Mouse (Mus musculus) embryonic facial prominence, embryonic 15.5 days (tissue): ENCODE measurements around the gene Ung. TPM values are rescaled to one million over a fixed set of nuclear protein-coding genes. Genes with fewer than 3 reads are reported as not detected.
A peak's percentile ranks its signal among the peaks of the same experiment; 100 is the strongest.

Experiments used
- ATAC-seq: fragments of 200-750 bp; cut with Nextera tagmentation; 2 replicates; pipeline ENCODE4 v1.8.0; 2017; ENCODE audit warnings: low read depth, moderate TSS enrichment; ENCODE audit not compliant: insufficient number of reproducible peaks, low FRiP score, low TSS enrichment
- H3K27ac ChIP-seq: fragments of 300-500 bp; sonication (generic); replicated peaks from 2 replicates; pipeline ENCODE4 v1.5.1; 2015; ENCODE audit warnings: mild to moderate bottlenecking, inconsistent platforms
- H3K27me3 ChIP-seq: fragments of 300-500 bp; sonication (generic); 2 replicates; pipeline ENCODE4 v1.6.1; 2015; ENCODE audit warnings: inconsistent platforms
- H3K36me3 ChIP-seq: fragments of 300-500 bp; sonication (generic); 2 replicates; pipeline ENCODE4 v1.6.1; 2015; ENCODE audit warnings: mild to moderate bottlenecking, inconsistent platforms
- H3K4me1 ChIP-seq: fragments of 300-500 bp; sonication (generic); 2 replicates; pipeline ENCODE4 v1.6.1; 2015; ENCODE audit warnings: inconsistent platforms
- H3K4me2 ChIP-seq: fragments of 300-500 bp; sonication (generic); replicated peaks from 2 replicates; pipeline ENCODE4 v1.6.1; 2015; ENCODE audit warnings: mild to moderate bottlenecking, inconsistent platforms
- H3K4me3 ChIP-seq: fragments of 300-500 bp; sonication (generic); replicated peaks from 2 replicates; pipeline ENCODE4 v1.5.1; 2015; ENCODE audit warnings: mild to moderate bottlenecking, inconsistent platforms
- H3K9ac ChIP-seq: fragments of 300-500 bp; sonication (generic); 2 replicates; pipeline ENCODE4 v1.6.1; 2015; ENCODE audit warnings: inconsistent platforms
- H3K9me3 ChIP-seq: fragments of 300-500 bp; sonication (generic); replicated peaks from 2 replicates; pipeline ENCODE4 v1.6.1; 2016; ENCODE audit warnings: inconsistent platforms
- WGBS: fragments of 180-500 bp; shearing (Covaris S2); methylation state at CpG from one replicate; pipeline ENCODE4 v1.1.7; 2015; 5-methylcytosine and 5-hydroxymethylcytosine counted together
- polyA plus RNA-seq: library from polyadenylated mRNA; unstranded; fragments of >200 nt; fragmentation: Nextera tagmentation; extraction: Ambion mirVana; gene quantifications from 2 replicates; pipeline ENCODE4 v1.2.1, GENCODE M21; 2015

Gene Ung
- polyA plus RNA-seq, 1 experiment from 2014 or later = 37.1 TPM

DNA sequence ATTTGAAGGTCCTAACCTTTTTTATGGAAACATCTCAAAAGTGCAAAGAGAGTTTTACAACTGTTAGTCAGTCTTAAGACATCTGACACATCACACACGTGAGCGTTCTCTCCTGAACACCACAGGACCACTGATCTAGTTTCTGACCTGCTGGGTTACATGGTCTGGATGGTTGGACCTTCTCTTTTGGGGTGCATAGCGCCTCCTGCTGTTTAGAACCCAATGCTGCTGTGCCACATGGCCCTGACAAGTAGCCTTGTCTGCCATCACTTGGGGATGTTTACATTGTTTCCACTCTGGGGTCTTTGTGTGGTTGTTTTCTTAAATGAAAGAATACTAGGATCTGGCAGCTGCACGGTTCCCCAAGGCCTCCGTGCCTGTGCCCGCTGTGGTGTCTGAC lies 16.9 kb upstream of the Ung start:
- no peak for ATAC-seq
- Histone ChIP-seq H3K27me3 (no peaks in the 10 kb centered on the region), H3K36me3 (peaks cover 95% of the 10 kb centered on the region), H3K9me3 (no peaks in the 10 kb centered on the region), H3K9ac (no peak overlapping the region), H3K4me3 (no peak overlapping the region), H3K27ac (no peak overlapping the region), H3K4me2 (no peak overlapping the region), H3K4me1 (no peaks in the 10 kb centered on the region)
- WGBS = 80% methylated on average over 6 of the region's 6 CpGs

DNA sequence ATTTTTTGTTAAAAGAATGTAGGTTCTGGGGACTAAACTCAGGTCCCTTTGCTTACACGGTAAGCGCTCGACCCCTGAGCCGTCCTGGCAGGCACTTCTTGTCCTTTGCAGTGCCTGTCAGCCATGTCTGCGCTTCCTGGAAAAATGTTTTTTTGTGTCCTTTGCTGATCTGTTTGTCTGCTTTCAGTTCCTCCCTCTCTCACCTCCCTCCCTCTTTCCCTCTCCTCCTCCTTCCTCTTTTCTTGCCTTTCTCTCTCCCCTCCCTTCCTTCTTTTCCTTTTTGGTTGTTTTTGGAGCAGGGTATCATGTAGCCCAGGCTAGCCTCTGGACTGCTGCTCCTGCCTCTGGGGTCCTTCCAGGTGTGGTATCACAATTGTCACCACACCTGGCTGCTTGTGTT lies 15.2 kb upstream of the Ung start:
- no peaks in the 10 kb centered on the region for H3K9me3 ChIP-seq
- no peak overlapping the region for H3K27ac ChIP-seq
- H3K4me1 ChIP-seq = no peaks in the 10 kb centered on the region
- 82% methylated on average over 5 of the region's 5 CpGs for WGBS
- H3K9ac ChIP-seq = no peak overlapping the region
- H3K36me3 ChIP-seq = peaks cover 93% of the 10 kb centered on the region
- no peaks in the 10 kb centered on the region for H3K27me3 ChIP-seq
- no peak for ATAC-seq
- no peak overlapping the region for H3K4me2 ChIP-seq
- H3K4me3 ChIP-seq = no peak overlapping the region

DNA sequence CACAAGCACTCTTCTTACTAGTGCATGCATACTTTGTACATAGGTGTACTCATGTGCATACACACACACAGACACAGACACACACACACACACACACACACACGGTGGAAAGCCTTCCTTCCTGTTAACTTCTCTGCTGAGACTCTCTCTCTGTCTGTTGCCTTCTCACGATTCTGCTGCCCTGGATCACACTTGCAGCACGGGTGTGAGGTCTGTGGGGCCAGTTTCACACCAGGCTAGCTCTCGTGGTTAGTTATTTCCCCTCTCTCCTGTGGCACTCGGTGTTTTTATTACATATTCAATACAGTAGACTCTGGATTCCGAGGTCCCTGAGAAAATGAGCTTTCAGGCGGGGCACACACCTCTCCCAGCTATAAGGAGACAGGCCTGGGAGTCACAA lies 13.6 kb upstream of the Ung start:
- peaks cover 93% of the 10 kb centered on the region for H3K36me3 ChIP-seq
- 88% methylated on average over 7 of the region's 7 CpGs for WGBS
- no peak overlapping the region for H3K4me3 ChIP-seq
- no peak for ATAC-seq
- H3K9ac ChIP-seq = no peak overlapping the region
- no peak overlapping the region for H3K4me2 ChIP-seq
- H3K27me3 ChIP-seq = no peaks in the 10 kb centered on the region
- no peak overlapping the region for H3K27ac ChIP-seq
- H3K4me1 ChIP-seq = no peaks in the 10 kb centered on the region
- no peaks in the 10 kb centered on the region for H3K9me3 ChIP-seq

DNA sequence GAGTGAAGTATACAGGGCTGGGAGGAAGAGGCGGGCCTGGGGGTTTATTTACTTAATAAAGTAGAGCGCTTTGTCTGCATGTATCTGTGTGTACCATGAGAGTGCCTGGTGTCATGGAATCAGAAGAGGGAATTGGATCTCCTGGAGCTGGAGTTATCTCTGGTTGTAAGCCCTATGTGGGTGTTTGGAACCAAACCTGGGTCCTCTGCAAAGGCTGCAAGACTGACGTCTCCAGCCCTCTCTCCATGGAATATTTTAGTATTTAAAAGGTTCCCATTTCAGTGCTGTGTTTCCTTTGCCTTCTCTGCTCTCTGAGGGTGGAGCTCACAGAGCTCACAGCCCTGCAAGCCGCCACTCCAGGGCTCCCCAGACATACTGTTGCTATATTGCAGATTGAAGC lies 10.4 kb upstream of the Ung start:
- WGBS = 79% methylated on average over 4 of the region's 4 CpGs
- Histone ChIP-seq H3K27me3 (no peaks in the 10 kb centered on the region), H3K4me1 (no peaks in the 10 kb centered on the region), H3K9me3 (no peaks in the 10 kb centered on the region), H3K4me2 (no peak overlapping the region), H3K4me3 (no peak overlapping the region), H3K36me3 (peaks cover 93% of the 10 kb centered on the region), H3K9ac (no peak overlapping the region), H3K27ac (no peak overlapping the region)
- ATAC-seq = no peak

DNA sequence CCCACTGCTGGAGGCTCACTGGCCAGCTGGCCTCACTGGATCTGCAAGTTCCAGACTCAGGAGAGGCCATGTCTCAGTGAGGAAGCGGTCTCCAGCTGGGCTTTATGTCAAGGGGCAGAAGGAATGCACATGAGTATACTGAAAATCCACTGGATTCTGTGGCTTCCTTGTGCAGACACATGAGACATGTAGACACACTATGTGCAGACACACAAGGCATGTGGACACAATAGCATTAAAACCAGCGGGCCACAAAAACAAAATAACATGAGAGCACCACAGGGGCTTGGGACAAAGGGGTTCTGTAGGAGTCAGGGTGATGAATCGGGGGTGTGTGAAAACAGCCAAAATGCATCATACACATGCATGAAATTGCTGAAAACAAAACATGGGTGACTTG lies 4.2 kb upstream of the Ung start:
- H3K9ac ChIP-seq = no peak overlapping the region
- no peak overlapping the region for H3K4me3 ChIP-seq
- WGBS = 87% methylated on average over 3 of the region's 3 CpGs
- peaks cover 36% of the 10 kb centered on the region for H3K36me3 ChIP-seq
- no peaks in the 10 kb centered on the region for H3K9me3 ChIP-seq
- ATAC-seq = no peak
- no peak overlapping the region for H3K27ac ChIP-seq
- H3K4me2 ChIP-seq = no peak overlapping the region
- no peaks in the 10 kb centered on the region for H3K27me3 ChIP-seq
- H3K4me1 ChIP-seq = peaks cover 14% of the 10 kb centered on the region

DNA sequence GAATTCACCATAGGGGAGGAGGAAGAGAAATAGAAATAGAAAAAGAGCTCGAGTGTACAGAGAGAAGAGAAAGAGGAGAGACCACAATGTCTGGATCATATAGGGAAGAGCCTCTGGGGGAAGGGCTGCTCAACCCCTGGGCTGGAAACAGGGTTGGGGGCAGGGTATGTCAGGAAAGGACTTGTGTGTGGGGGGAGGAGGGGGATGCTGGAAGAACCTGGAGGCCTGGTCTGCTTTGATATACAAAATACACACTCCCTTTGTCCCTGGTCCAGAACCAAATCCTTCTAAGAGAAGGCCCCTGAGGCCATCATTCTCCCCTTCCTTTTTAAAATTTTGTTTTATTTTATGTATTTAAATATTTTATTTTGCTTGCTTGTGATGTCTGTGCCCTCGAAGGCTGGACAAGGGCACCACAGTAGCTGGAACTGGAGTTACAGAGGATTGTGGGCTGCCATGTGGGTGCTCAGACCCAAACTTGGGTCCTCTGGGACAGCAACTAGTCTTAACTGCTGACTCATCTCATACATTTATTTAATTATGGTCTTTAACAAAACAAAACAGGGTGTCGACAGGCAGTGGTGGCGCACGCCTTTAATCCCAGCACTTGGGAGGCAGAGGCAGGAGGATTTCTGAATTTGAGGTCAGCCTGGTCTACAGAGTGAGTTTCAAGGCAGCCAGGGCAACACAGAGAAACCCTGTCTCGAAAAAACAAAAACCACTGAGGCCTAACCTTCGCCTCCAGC lies 3.5 kb upstream of the Ung start:
- H3K4me2 ChIP-seq = peak overlapping the region; percentile 93
- WGBS = 83% methylated on average over 7 of the region's 7 CpGs
- peak overlapping the region; percentile 71 for H3K4me3 ChIP-seq
- no peaks in the 10 kb centered on the region for H3K9me3 ChIP-seq
- ATAC-seq = no peak
- H3K4me1 ChIP-seq = peaks cover 18% of the 10 kb centered on the region
- no peak overlapping the region; the same call in 1 of the 2 replicates for H3K27ac ChIP-seq
- no peaks in the 10 kb centered on the region for H3K27me3 ChIP-seq
- H3K36me3 ChIP-seq = peaks cover 29% of the 10 kb centered on the region
- no peak overlapping the region for H3K9ac ChIP-seq

DNA sequence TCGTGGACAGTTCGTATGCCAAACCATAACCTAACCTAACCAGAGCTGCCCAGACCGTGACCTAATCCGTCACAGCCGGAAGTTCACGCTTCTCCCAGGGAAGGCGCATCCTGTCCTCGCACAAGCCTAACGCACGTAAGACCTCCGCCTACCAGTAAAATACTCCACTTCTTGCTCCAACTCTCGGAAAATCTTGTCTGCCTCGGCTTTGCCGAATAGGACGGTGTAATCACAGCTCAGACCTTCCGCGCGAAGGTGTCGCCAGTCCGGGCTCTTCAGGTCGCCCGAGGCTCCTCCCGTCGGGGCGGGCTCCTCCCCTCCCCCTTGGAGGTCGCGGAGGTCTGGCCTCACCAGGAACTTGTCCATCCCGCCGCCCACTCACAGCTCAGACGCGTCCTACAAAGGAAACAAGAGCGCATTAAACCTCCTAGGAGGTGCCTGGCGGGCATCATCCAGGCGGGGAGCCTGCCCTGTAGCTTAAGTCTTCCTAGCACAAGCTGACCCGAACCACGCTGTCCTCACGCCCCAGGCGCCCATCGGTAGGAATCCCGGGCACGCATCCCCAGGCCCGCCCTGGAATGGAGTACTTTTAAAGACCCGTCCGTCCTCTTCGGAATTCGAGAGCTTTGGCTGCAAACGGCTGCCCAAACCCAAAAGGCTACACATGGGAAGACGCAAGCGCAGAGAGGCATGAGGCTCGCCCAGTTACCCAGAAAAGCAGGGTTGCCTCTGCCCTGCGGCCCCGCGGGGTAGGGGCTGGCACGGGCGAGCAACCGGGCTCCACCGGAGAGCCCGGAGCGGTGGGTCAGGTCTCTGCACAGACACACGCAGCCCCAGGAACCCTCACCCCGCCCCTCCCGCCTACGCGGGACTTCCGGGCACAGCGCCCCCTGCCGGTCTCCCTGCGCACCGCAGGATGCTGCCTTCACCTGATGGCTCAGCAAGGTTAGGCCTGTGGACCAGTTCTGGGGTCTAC lies 2.5 kb upstream of the Ung start, which contains the start of gene Alkbh2:
Gene Alkbh2 (minus strand): TSS at position 845 of the 976 bp plus-strand sequence.
- Histone ChIP-seq H3K27ac (peak within 1 kb of the TSS; percentile 93), H3K4me1 (peaks cover 27% of the 10 kb centered on the region), H3K9me3 (no peaks in the 10 kb centered on the region), H3K27me3 (no peaks in the 10 kb centered on the region), H3K9ac (peak within 1 kb of the TSS; percentile 68), H3K4me3 (peak within 1 kb of the TSS; percentile 71), H3K36me3 (peaks cover 19% of the 10 kb centered on the region), H3K4me2 (peak within 1 kb of the TSS; percentile 93)
- ATAC-seq = peak; percentile 32; the same call in 1 of the 2 replicates
- WGBS = under 1% methylated on average over 69 of the region's 69 CpGs

DNA sequence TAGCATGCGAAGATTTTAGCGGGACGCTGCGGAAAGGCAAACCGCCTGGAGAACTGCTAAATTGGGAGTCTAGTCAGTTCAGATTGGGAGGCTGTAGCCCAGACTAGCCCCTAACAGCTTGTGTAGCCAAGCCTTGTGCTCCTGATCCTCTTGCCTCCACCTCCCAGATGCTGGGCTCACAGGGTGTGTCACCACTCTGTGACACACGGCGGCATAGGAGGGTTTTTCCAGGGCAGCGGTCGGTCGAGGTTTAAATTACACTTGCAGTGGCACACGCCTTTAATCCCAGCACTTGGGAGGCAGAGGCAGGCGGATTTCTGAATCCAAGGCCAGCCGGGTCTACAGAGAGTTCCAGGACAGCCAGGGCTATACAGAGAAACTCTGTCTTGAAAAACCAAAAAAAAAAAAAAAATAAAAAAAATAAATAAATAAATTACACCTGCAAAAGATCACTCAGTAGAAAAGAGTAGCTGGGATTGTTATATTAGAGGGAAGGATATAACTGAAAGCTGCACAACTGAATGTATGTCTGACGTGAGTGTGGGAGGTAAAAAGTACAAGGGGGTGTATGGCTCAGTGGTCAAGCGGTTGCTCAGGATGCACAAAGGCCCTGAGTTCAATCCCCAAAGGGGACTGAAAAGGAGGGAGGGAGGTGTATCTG lies 506 bp upstream of the Ung start:
- H3K9me3 ChIP-seq = no peaks in the 10 kb centered on the region
- no peaks in the 10 kb centered on the region for H3K36me3 ChIP-seq
- H3K4me3 ChIP-seq = peak overlapping the region; percentile 84
- peak overlapping the region; percentile 100 for H3K4me2 ChIP-seq
- ATAC-seq = no peak
- no peak overlapping the region for H3K9ac ChIP-seq
- no peaks in the 10 kb centered on the region for H3K27me3 ChIP-seq
- peaks cover 30% of the 10 kb centered on the region for H3K4me1 ChIP-seq
- no peak overlapping the region for H3K27ac ChIP-seq
- 74% methylated on average over 15 of the region's 15 CpGs for WGBS

DNA sequence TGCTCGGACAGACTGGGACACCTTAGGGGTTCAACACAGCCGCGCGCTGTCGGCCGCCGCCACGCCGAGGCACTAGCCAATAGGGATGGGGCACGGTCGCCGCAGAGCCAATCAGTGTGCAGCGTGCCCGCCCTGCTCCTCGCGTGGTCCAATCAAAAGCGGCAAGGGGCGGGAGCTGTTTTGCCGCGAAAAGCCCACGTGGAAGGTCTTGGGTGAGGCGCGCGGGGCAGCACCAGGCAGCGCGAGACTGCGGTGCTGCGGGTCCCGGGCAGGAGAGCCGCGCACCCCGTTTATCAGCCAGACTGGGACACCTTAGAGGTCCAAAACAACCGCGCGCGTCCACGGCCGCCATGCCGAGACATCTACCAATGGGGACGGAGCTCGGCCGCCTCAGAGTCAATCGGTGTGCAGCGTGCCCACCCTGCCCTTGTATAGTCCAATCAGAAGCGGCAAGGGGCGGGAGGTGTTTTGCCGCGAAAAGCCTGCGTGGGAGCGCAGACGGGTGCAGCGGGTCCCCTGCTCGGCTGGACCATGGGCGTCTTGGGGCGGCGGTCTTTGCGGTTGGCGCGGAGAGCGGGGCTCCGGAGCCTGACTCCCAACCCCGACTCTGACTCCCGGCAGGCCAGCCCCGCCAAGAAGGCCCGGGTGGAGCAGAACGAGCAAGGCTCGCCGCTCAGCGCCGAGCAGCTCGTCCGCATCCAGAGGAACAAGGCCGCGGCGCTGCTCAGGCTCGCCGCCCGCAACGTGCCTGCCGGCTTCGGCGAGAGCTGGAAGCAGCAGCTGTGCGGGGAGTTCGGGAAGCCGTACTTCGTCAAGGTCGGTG lies 723 bp downstream of the Ung start:
- Histone ChIP-seq H3K4me1 (peaks cover 30% of the 10 kb centered on the region), H3K9ac (peak overlapping the region; percentile 58), H3K27ac (peak overlapping the region; percentile 49; the same call in 1 of the 2 replicates), H3K27me3 (no peaks in the 10 kb centered on the region), H3K4me3 (peak overlapping the region; percentile 84), H3K9me3 (no peaks in the 10 kb centered on the region), H3K4me2 (peak overlapping the region; percentile 100), H3K36me3 (peaks cover under 1% of the 10 kb centered on the region; the same call in 1 of the 2 replicates)
- WGBS = under 1% methylated on average over 87 of the region's 87 CpGs
- peak; percentile 98 for ATAC-seq

DNA sequence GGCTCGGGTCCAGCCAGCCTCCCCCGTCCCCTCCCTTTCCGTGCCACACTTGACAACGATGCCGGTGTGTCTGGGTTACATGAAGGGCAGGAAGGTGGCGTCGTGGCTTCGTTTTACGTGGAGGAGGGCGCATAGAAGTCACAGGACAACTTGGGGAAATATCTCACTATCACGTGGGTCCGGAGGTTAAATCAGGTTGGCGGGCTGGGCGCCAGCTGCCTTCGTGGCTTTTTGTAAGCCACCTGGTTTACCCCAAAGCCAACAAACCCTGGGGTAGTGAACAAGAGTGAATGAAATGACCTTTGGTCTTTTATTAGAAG lies 1.3 kb downstream of the Ung start:
- H3K4me3 ChIP-seq = peak overlapping the region; percentile 84
- no peaks in the 10 kb centered on the region for H3K9me3 ChIP-seq
- peak overlapping the region; percentile 49; the same call in 1 of the 2 replicates for H3K9ac ChIP-seq
- no peak for ATAC-seq
- H3K36me3 ChIP-seq = peaks cover 6% of the 10 kb centered on the region
- peaks cover 30% of the 10 kb centered on the region for H3K4me1 ChIP-seq
- no peaks in the 10 kb centered on the region for H3K27me3 ChIP-seq
- H3K4me2 ChIP-seq = peak overlapping the region; percentile 100
- WGBS = under 1% methylated on average over 15 of the region's 15 CpGs
- peak overlapping the region; percentile 49; the same call in 1 of the 2 replicates for H3K27ac ChIP-seq
